Mouse (Mus musculus) right cerebral cortex, postnatal 10 days (tissue): ENCODE measurements around the gene Cd101.

Experiments used
- DNase-seq, 2 experiments: peaks; one replicate each; pipeline ENCODE4 v3.0.0; 2021; ENCODE audit warnings: low spot score in 2 of 2

Gene Cd101

DNA sequence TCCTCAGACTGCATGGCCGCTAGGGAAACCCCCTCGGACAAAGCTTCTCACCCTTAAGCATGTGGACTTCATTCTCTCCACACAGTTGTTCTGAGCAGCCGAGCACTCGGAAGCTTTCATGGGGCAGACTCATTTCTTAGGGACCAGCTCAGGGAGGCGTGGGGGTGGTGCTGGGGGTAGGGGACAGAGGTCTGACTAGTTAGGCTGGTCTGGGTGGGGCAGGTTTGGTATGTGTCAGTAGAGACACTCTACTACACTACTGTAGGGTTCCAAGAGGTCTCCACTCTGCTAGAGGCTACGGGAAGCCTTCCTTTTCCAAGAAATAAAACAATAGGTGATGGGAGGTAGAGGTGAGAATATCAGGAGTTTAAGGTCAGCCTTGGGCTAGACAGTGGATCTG is 15.3 kb upstream of the Cd101 start:
- no peak for DNase-seq

- DNase-seq: no peak
These were observed 12.6 kb upstream of the Cd101 start for GRCm38 (mm10) chr3:101041997-101042396.

DNA sequence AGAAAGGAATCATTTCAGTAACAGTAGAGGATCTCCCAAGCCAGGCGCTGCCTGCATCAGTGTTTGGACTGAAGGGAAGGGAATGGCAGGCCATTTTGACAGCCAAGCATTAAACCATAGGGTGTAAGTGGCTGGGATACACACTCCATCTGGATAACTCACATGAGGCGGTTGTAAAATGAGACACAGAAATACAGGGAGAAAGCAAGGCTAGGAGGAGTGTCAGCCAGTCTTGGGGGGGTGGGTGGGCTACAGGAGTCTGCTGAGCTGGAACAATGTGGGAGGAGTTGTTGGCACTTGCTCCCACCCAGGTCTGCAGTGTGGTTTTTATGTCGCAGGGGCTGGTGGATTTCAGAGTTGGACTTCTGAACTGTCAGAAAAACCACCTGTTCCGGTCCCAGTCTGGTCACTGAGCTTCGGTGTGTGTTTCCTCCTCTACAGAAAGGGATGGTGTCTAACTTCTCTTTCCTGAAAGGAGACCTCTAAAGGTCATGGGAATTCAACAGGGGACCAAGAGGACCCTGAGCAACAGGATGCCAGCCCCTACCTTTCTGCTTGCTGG is 8.7 kb upstream of the Cd101 start:
- no peak for DNase-seq

DNA sequence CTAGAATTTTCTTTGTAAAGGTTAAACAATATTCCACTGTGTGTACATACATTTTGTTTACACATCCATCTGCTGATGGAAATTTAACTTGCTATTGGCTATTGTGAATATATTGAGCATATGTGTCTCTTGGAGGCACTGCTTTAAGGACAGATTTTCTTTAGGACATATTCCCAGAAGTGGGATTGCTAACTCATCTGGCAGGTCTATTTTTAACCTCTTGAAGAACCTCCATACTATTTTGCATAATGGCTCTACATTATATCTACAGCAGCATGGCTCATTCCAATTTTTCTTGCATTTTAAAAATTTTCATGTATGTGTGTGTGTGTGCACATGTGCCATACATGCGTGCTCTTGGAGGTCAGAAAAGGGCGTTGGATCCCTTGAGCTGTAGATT is 6.6 kb upstream of the Cd101 start:
- no peak for DNase-seq

DNA sequence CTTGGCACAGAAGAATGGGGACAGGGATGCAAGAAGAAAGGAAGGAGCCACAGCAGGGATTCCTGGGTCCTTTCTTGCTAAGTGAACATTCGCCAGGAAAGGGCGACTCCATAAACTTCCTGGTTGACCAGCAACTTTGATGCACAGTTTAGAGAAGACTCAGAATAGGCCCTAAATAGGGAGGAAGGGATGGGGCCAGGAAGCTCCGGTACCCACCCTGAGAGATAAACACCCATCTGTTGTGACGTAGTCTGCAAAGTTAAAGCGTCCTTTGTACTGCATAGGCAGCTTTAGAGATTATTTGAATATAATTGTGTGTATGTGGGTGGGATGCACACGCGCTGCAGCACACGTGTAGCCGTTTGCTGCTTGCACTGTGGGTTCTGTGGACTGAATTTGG is 5.2 kb upstream of the Cd101 start:
- no peak for DNase-seq

GRCm38 (mm10) chr3:101033644-101034043 is 4.3 kb upstream of the Cd101 start:
- DNase-seq: no peak

DNA sequence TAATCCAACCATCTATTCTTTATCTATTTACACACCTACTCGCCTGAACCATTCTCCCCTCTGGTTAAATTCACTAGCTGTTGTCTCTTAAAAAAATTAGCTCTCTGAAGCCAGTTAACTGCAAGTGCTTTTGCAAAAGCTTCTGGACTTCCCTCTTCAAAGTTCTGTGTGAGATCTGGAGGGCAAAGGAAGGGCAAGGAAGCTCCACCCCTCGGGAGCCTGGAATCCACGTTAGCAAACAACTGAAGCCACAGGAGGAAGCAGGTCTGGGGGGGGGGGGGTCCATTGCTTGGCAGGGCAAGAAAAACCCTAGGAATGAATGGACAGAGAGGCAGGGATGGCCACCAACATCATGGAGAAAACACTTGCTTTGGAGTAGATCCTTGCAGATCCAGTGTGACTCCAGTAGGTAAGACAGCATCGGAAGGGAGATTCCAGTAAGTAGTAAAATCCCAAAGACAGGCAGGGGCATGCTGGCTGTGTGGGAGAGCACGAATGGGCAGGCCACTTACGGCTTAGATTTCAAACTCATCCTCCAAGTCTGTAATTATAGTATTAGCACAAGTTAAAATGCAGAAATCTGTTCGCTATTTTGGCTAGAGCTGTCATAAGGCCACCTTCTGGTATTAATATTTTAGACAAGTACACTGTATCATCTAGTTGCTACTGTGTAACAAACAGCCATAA is 2.2 kb upstream of the Cd101 start:
- DNase-seq: no peak

GRCm38 (mm10) chr3:101030630-101031029 is 1.3 kb upstream of the Cd101 start:
- DNase-seq: no peak

- DNase-seq: no peak
These were observed 2.6 kb downstream of the Cd101 start for GRCm38 (mm10) chr3:101026741-101027140.

GRCm38 (mm10) chr3:101022967-101023366 is 6.4 kb downstream of the Cd101 start:
- no peak for DNase-seq

- no peak for DNase-seq
These were observed 7.8 kb downstream of the Cd101 start for GRCm38 (mm10) chr3:101021481-101022051.

- DNase-seq: no peak
These were observed 8.3 kb downstream of the Cd101 start for GRCm38 (mm10) chr3:101021073-101021472.

GRCm38 (mm10) chr3:101018494-101018893 is 10.9 kb downstream of the Cd101 start:
- DNase-seq: no peak

DNA sequence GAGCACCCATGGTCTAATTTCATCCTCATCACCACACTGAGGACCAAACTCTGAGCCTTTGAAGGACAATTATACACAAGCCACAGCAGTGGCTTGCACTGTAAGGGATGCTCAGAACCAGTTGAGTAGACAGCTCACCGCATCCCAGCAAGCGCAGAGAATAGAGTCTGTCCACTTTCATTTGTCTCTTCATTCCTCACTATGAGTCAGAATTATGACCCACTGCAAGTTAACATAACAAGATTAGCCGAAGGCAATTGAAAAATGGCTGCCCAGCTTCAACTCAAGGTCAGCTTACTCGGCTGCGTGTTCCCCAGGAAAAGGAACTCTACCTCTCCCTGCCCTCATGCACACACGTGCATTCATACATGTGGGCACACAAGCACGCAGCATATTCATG is 13.3 kb downstream of the Cd101 start:
- no peak for DNase-seq

DNA sequence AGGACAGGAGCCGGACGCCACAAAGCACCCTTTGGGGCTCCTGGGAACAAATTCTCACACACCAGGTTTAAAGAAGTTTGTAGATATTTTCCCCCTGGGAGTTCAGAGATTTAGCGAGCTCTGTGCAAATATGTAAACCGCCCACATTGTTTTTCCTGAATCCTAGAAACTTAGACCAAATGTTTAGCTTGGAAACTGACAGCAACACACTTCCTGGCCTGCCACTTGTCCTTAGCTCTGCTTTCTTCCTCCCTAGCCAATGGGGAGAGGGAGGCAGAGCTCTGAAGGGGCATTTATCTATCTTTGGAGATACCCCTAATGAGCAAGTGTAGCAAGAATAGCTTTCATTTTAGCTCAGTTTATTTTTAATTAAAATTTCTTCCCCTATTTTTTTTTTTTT is 14.1 kb downstream of the Cd101 start:
- no peak for DNase-seq

GRCm38 (mm10) chr3:101013536-101013935 is 15.8 kb downstream of the Cd101 start:
- no peak for DNase-seq

DNA sequence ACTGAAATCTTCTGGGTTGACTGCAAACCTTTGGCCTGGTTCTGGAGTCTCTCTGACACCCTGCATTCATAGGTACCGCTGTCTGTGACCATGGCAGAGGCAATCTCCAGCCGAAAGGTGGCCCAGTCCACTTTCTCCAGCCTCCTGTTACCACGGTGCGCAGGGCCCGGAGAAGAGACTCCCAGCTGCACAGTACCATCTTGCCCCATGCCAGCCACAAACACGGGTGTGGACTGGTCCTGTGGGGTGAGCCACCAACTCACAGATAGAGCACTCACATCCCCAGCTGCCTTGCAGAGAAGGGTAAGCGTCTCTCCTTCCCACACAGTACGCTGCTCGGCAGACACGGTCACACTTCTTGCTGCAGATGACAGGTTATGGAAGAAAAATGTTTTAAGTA is 16.4 kb downstream of the Cd101 start:
- DNase-seq: no peak

- DNase-seq: no peak
These were observed 16.8 kb downstream of the Cd101 start for GRCm38 (mm10) chr3:101012597-101012996.

- DNase-seq: peak; percentile 72 to 78
These were observed 17.2 kb downstream of the Cd101 start for GRCm38 (mm10) chr3:101012131-101012571.

- no peak for DNase-seq
These were observed 18.2 kb downstream of the Cd101 start for GRCm38 (mm10) chr3:101011203-101011600.

GRCm38 (mm10) chr3:101010589-101011202 is 18.7 kb downstream of the Cd101 start:
- no peak for DNase-seq

DNA sequence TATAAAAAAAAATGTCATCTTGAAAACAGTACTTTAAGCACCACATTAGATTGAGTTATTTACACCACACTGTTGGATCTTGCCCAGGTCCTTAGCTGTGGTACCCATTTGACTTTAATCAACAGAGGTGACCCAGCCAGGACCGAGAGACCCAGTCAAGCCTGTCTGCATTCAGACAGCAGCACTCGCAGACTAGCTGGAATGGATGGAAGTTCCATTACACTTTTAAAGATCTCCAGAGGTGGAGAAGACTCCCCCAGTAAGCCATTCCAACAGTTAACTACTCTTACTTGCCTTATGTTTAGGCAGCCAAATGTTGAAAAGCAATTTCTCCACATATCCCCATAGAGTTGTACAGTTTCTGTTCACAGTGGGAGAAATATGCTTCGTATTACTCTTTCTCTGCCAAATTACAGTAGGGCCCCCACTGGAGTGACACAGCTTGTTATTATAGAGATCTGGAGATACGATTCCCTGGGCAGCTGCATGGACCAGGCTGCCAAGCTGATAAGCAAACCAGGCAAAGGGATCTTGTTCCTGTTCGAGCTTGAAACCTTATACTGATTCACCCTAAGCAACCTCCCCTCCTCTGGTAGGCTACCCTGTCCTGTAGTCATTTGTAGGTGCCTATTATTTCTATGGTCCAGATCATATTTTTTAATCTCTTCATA is 22.1 kb downstream of the Cd101 start:
- no peak for DNase-seq
